Mouse (Mus musculus): Measurements from ENCODE around the gene Srarp.

Srarp gene

DNA sequence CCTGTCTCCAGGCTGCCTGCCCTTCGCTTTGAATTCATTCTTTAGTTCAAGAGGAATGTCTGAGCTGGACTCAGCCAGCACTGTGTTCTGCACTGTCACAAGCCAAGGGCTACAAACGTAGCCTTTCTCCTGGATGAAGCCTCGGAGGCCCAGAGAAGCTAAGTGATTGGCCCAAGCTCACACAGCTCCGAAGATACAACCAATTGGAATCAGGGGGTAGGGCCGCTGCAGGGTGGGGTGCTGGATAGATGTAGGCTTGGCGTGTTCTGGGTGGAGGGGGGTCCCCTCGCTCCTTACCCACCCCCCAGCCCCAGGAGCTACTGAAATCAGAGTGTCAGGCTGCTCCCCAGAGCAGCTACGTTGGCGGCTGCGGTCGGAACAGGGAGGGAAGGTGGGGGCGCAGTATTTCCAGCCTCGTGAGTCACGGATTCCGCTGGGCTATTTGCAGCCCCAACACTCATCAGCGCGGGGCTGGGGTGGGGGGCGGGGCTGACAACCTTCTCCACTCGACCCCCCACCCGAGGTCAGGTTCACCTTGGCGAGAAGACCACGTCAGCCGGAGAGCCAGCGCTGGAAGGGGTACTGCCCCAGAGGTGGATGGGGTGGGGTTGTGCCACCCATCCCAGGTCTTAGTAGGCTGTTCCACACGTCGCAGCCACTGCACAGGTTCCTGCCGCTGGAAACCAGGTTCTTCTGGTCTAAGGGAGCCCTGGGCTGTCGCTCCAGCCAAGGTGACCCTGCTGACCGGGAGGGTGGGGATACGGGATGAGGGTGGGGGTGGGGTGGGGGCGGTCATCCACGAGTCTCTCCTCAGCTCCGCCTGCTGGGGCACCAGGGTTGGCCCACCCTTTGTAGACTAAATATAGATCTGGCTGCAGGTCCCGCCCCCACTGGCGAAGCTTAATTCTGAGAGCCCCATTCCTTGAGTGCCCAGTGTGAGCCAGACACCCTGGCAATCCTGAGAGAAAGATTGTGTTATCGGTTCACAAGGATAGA, 10.1 kb downstream of the Srarp start:
- peak; percentile 18 for DNase-seq (ENCODE audit: low spot score)

DNA sequence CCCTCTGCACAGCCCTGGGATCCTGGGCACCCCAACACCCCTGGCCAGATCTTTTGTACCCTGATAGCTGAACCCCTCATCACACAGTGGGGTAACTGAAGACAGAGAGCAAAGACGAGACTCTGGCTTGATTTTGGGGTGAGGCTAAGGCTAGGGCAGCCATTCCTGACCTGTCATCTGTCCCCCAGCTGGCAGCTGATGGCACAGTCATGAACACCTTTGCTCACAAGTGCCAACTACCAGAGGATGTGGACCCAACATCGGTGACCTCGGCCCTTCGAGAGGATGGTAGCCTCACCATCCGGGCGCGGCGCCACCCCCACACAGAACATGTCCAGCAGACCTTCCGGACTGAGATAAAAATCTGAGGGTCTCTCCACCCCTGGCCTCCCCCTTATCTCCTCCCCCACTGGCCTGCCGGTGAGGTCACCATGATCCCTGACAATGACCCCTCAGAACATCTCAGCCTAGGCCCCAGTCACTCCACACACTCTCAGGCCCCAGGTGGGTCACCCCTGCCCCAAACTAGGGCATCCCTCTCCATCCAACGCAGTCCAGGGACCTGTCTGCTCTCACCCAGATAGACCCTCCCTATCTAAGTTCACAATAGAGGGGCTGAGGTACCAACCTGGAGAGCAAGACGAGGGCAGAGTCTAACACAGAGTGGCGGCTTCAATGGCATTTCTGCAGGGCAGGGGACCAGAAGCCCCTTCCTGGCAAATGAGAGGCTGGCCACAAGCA, 12.0 kb downstream of the Srarp start:
- no peak for DNase-seq (ENCODE audit: low spot score)

DNA sequence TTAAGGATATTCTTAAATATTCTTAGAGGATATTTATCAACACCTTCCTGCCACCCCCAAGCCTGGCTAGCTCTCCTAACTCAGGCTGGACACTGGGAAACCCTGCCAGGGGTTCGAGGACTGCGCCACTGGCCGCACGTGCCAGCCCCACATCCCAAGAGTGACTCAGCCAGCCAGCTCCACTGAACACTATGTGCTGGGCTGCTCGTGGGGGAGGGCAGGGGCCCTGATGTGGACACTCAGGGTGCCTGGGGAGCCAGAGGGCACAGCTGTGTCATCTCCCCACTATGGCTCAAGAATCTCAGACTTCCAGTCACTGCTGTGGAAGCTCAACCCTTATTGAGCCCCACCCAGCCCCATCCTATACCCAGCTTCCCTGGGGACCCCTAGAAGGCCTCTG, 12.6 kb downstream of the Srarp start:
- DNase-seq (ENCODE audit: low spot score), result no peak

DNA sequence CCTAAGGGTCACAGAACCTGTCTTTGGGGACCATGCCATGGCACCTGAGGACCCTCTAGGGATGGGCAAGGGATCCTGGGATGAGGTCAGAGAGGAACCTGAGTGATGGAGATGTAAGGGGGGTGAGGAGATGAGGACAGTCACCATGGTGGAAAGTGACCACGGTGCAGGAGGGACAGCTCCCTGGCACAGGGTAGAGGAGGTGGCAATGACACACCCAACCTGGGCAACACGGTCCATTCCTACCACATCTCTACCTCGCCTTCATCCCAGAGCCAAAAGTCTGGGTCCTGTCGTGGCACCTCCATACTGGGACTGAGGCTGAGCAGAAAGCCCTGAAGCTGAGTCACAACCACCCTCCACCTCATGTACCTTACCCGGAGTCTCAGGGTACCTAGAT, 13.1 kb downstream of the Srarp start:
- DNase-seq (ENCODE audit: low spot score), result no peak

DNA sequence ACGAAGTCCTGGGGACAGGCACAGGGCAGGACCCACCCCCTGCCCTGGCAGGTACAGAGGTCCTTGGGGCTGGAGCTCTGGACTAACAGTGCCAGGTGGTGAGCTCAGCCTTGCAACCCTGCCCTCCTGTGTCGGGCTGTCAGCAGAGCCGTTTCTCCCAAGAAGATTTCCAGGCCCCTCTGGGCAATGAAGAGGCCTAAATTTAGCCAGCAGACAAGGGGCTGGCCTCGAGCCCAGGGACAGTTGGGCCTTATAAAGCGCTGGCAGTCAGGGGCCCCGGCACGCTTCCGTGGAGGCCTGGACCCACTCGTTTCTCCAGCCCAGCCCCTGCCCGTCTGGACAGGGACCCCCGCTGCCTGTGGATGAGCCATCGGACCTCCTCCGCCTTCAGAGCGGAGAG, 14.5 kb downstream of the Srarp start:
- no peak for DNase-seq (ENCODE audit: low spot score)

DNA sequence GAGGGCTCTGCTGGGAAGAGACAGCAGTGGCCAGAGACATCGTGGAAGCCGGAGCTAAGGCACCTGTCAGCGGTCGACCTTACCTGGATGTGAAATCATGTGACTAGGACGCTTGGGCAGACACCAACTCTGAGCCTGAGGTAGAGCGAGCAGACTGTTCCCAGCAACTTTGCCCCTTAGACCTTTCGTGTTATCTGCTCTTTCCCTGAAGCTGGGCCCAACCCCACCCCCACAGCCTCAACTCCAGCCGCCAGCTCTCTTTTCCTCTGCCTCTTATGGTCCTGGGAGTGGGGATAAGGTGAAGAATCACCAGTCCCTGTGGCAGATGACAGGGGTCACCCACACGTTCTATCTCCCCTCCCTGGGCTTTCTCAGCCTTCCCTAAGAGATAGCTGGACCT, 15.0 kb downstream of the Srarp start:
- DNase-seq (ENCODE audit: low spot score), result no peak

DNA sequence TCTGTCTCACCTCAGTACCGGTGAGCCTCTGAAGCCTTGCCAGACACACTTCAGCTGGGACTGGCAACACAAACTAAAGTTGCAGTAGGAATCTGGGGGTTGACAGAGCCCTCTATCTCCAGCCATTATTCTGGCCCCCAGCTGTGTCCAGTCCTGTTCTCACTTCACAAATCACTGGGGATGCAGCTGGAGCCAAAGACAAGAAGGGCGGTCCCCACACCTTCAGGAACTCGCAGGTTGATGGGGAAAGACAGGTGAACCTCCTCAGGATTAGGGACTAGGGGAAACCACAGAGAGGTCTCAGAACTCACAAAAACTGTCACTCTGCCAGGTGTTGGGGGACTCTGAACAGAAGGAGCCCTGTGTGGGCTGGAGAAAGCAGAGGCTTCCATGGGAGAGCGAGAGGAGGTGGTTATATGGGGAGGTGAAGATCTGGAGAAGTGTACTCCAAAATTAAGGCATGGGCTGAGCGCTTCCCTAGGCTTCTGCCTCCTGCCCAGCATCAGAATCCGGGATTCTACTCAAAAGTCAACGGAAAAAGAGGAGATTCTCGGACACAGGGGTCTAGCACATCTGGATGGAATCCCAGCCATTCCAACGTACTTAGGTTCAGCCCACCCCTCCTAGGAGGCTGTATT, 15.6 kb downstream of the Srarp start, which contains the start of gene Hspb7:
Hspb7 (plus strand) TSS at position 588 of the 638 bp plus-strand sequence.
- DNase-seq (ENCODE audit: low spot score), result no peak

DNA sequence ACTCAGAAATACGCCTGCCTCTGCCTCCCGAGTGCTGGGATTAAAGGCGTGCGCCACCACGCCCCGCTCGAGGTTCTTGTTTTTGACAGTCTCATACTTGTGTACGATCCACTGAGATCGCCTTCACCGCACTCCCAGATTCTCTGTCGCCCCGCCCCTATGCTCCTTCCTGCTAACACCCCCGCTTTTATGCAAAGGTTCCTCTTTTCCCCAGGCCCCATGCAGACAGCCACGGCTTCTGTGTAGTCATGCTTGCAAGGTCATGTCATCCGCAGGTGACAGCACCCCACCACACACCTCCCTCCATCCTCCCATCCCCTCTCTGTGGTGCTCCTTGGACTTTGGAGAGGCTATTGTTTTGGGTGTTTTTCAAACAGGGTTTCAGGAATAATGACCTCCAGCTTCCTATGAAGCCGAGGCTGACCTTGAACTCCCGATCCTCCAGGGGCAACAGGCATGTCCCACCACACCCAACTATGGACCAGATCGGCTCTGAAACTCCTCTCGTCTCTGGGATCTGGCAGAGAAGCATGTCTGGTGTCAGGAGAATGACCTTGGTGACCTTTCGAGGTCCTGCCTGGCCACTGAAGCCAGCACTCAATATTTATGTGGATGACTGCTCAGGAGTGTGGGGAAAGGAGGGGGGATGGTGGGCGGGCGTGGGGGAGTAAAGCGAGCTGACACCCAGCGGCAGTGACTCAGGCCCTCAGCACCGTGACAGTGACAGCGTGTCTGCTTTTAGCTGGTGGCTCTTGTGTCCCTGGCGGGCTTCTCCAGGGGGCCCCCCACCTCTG, 16.3 kb downstream of the Srarp start:
- no peak for DNase-seq (ENCODE audit: low spot score)

DNA sequence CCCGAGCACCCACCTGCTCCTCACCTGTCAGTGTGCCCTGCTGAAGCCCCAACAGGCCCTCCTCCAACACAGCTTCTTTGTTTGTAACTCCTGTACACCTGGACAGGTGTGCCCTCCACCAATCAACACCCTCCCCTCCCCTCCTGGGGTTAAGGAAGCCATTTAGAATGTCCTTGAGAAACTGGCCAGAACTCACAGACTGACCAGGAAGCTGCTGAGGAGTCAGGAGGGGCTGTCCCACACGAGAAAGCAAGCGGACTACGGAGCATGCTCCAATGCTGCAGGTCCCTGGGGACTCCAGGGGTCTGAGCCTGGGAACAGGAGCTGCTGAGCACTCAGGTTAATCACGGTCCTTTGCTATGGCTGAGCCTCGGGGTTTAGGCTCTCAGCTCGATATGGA, 20.0 kb downstream of the Srarp start, which contains the start of gene Clcnkb:
Clcnkb (minus strand) TSS at position 91 of the 400 bp plus-strand sequence.
- no peak for DNase-seq (ENCODE audit: low spot score)

DNA sequence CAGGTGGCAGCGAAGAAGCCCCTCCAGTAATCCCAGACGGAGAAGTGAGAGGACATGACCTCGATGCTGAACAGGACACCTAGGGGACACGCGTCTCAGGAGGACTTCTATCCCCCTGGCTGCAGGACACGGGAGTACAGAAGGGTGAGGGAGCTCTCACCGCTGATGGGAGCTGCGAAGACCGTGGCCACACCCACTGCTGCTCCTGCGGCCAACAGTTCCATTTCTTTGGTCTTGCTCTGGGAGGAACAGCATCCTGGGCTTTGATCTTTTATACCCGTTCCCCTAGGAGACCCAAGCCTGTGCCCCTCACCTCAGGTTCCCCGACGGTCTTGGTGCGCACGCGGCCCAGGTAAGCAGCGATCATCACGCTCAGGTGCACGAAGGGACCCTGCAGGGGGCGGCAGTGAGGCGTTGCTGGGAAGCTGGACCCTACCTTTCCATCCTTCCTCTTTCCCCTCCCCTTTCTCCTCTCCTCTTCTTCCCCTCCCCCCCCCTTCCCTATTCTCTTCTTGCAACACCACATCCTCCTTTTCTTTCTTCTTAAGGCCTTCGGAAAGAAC, 24.4 kb downstream of the Srarp start:
- peak; percentile 11 for DNase-seq (ENCODE audit: low spot score)

DNA sequence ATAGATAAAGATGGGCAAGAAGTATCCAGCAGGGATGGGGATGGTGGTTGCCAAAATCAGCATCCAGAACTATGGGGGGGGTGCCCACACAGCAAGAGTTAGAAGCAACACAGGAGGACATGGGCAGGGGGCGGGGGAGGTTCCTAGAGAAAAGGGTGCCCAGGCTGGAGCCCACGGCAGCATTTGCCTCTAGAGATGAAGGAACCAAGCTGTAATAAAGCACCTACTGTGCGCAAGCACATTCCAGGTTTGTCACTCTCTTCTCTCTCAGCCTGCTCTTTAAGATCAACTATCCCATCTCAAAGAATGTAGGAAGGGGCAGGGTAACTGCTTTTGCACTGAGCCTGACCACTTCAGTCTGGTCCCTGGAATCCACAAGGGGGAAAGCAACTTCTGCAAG, 27.3 kb downstream of the Srarp start:
- no peak for DNase-seq (ENCODE audit: low spot score)

DNA sequence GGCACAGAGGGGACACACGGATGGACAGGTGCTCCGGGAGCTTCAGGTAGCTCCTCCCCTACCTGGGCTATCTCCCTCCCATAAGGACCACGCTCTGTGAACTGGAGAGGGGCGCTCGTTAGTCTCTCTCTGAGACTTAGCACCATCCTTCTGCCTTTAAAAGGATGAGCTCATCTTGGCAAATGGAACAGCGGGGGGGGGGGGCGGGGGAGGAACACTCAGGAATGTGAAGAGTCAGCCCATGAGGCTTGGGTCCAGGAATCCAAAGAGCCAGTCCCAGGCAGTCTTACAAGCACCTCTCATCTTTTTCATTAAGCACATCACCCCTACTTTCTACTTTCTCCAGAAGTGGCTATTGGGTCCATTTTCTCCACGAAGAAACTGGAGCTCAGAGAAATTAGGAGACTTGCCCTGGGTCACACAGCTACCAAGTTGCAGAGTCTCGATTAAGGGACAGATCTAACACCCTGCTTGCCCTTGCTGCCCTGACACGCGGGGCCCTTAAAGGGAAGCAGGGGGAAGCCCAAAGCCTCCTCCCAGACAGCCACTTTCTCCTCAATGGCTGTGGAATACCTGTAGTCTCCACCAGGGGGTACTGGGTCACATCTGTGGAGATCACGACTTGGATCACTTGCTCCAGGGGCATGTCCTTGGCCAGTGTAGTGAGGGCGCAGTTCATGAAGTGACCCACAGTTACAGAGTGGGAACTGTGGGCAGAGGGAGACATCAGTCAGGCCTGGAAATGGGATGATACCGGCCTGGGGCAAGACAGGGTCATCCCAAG, 29.2 kb downstream of the Srarp start:
- peak; percentile 63 for DNase-seq (ENCODE audit: low spot score)

DNA sequence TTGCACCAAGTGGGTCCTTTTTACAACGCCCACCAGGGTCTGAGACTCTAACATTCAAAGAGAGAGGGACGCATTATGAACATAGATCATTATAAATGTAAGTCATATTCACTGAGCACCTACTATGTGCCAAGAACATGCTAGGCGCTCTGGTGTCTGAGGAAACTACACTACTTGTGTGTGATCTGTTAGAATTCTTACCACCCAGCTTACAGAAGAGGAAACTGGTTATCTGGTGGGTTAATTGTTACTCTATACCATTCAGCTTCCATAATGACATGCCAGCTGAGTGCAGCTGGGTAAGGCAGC, 30.6 kb downstream of the Srarp start:
- DNase-seq (ENCODE audit: low spot score), result no peak

DNA sequence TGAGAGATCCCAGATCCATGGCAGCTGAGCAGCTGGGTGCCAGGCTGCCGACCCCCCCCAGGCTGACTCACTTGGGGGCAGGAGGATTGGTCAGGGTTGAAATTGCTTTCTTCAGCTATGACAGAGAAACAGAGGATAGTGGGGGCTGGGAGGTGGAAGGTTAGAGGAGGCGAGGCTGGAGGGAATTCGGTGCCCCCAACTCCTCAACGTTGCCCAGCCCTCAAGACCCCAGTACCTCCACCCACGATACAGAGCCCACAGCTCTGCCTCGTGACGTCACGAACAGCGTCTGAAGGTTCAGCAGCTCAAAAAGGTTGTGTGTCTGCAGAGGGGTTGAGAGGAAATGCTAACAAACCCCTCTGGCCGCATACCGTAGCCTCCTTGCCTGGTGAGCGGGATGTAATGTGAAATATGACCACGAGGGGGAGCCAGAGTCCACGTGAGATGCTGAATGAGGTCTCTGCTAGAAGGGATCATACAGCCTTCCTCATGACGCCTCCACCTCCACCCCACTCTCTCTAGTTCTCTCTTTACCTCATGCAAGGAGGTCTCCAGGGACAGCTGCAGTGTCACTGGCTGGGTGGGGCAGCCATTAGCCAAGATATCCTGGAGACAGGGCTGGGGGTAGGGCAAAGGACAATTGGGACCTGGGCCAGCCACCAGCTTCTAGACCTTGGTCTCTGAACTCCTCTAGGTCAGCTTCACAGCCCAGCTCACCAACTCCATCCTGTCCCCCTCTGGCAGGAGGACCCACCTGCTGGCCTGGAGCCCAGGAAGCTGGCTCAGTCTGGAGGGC, 31.2 kb downstream of the Srarp start:
- peak; percentile 94 for DNase-seq (ENCODE audit: low spot score)

DNA sequence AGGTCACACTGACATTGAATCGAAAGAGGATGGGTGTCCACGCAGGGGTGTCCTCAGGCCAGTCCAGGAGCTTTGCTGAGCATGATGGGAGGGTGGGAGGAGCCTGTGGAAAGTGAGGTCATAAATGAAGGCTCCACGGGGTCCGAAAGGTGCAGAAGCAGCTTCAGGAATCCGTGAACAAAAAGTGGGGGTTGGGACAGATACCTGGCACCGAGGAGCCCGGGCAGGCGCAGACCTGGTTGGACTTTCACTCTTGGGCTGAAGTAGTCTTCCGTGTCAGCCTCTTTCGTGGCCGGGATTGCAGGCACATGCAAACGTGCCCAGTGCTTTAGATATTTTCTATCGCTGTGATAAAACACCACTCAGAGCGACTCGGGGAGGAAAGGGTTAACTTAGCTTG, 35.7 kb downstream of the Srarp start:
- no peak for DNase-seq (ENCODE audit: low spot score)

DNA sequence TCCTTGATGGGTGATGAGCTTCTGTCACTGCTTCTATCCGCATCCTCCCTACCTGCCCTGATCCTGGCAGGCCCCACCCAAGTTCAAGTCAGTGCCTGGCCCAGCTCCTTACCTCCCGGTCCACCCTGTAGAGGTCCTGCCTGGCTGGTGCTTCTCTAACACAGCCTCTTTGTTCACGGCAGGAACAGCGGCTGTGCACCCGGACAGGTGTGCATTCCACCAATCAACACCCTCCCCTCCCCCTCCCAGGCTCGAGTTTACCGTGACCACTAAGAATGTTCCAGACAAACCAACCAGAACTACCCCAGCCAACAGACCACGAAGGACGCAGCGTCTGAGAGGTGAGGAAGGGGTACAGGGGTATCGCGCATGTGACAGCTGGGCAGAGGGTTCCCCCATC, 37.4 kb downstream of the Srarp start, which contains the start of gene Clcnka:
Clcnka (minus strand) TSS at position 180 of the 400 bp plus-strand sequence.
- no peak for DNase-seq (ENCODE audit: low spot score)

DNA sequence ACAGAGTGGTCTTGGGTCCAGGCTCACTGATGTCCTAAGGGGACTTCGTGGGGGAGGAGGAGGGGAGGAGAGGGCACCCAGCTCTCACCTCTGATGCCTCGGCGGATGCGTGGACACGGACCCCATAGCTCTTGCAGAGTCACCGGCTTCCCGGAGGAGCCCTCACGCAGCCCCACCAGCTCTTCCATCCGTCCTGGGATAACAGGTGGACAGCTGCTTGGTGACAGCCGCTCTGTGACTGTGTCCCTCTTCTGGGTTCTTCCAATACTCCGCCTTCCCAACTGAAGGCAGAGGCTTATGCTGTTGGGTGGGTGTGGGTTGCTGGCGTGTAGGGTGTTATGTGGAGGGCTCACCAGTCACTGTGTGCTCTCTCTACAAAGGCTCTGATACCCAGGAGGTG, 38.0 kb downstream of the Srarp start:
- no peak for DNase-seq (ENCODE audit: low spot score)

DNA sequence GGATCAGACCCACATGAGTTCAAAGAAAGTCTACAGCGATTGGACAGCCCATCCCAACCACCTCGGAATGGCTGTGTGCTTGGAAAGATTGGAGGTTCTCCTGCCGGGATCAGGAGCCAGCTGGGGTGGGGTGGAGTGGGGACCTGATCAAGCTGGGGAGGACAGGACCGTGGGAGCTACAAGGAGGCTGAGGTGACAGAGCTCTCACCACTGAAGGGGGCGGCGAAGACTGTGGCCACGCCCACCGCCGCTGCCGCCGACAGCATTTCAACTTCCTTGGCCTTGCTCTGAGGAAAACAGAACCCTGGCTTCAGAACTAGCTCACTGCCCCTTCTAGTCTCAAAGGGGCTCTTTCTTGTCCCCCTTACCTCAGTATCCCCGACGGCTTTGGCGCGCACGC, 41.2 kb downstream of the Srarp start:
- DNase-seq (ENCODE audit: low spot score), result no peak

DNA sequence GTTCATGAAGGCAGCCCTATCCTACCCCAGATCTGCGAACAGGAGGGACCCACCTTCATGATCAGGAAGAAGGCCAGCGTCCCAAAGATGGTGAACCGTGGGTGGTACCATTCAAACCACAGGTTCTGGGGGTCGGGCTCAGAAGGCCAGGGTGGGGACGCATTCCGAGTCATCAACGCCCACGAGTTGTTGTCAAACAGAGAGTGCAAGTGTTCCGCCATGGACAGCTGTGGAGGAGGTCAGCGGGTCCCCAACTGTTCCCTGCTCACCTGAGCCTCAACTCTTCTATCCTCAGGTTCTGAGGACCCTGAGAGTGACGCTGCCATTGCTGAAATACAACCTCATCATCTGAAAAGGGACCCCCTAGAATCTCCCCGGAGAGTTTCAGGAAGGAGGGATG, 44.6 kb downstream of the Srarp start:
- no peak for DNase-seq (ENCODE audit: low spot score)

All from retina, embryonic 14.5 days (tissue).